Mouse (Mus musculus) cerebellum, postnatal 25 days (tissue): ENCODE measurements around the gene Kcnrg.

ENCODE experiments used
- DNase-seq, 2 experiments: peaks; one replicate each; pipeline ENCODE4 v3.0.0; 2021; ENCODE audit warnings: mixed read lengths in 2 of 2

Gene Kcnrg

GRCm38 (mm10) chr14:61647182-61647880 is 40.1 kb downstream of the Kcnrg start:
- peak; percentile 31 to 33 for DNase-seq

- peak in 1 of 2 experiments; percentile 70 for DNase-seq
These were observed 40.8 kb downstream of the Kcnrg start for GRCm38 (mm10) chr14:61647881-61648684.

GRCm38 (mm10) chr14:61648685-61649504 is 41.6 kb downstream of the Kcnrg start:
- peak; percentile 92 to 97 for DNase-seq

GRCm38 (mm10) chr14:61650291-61650960 is 43.2 kb downstream of the Kcnrg start:
- DNase-seq, result peak in 1 of 2 experiments; percentile 66

GRCm38 (mm10) chr14:61656469-61656868 is 49.2 kb downstream of the Kcnrg start:
- DNase-seq, result no peak

- DNase-seq, result peak; percentile 40 to 67
These were observed 54.2 kb downstream of the Kcnrg start for GRCm38 (mm10) chr14:61661496-61661895.

- no peak for DNase-seq
These were observed 55.0 kb downstream of the Kcnrg start for GRCm38 (mm10) chr14:61662307-61662706.
